Mouse (Mus musculus) lung, adult 18-20 months (tissue): ENCODE measurements at regions not wholly inside any gene's neighbourhood (a gene's known extent, or its start where the extent isn't known, plus 50 kb on each side); places are given as distances from the start of the nearest gene placed in this dataset.

Experiments used
- DNase-seq, 2 experiments: peaks; one replicate each; pipeline ENCODE4 v3.0.0; 2022; ENCODE audit warnings: mixed read lengths in 2 of 2

GRCm38 (mm10) chr14:58488803-58489202 lies 418.5 kb downstream of the Fgf9 start:
- DNase-seq = no peak

- no peak for DNase-seq
These were observed 417.5 kb downstream of the Fgf9 start for GRCm38 (mm10) chr14:58487836-58488235.

GRCm38 (mm10) chr14:58480454-58480853 lies 410.1 kb downstream of the Fgf9 start:
- peak; percentile 23 to 51 for DNase-seq

GRCm38 (mm10) chr14:58470678-58471077 lies 400.3 kb downstream of the Fgf9 start:
- no peak for DNase-seq

GRCm38 (mm10) chr14:58468451-58468850 lies 398.1 kb downstream of the Fgf9 start:
- DNase-seq = no peak

- DNase-seq = no peak
These were observed 397.5 kb downstream of the Fgf9 start for GRCm38 (mm10) chr14:58467856-58468255.

GRCm38 (mm10) chr14:58446776-58447354 lies 376.5 kb downstream of the Fgf9 start:
- DNase-seq = no peak

GRCm38 (mm10) chr14:58444496-58444895 lies 374.1 kb downstream of the Fgf9 start:
- no peak for DNase-seq

- DNase-seq = no peak
These were observed 372.2 kb downstream of the Fgf9 start for GRCm38 (mm10) chr14:58442501-58442900.

- DNase-seq = no peak
These were observed 369.6 kb downstream of the Fgf9 start for GRCm38 (mm10) chr14:58439963-58440362.

- DNase-seq = no peak
These were observed 365.7 kb downstream of the Fgf9 start for GRCm38 (mm10) chr14:58436096-58436495.

GRCm38 (mm10) chr14:58426472-58426871 lies 356.1 kb downstream of the Fgf9 start:
- DNase-seq = no peak

GRCm38 (mm10) chr14:58421904-58422303 lies 351.6 kb downstream of the Fgf9 start:
- DNase-seq = no peak

GRCm38 (mm10) chr14:58417545-58417944 lies 347.2 kb downstream of the Fgf9 start:
- DNase-seq = no peak

GRCm38 (mm10) chr14:58392055-58392726 lies 321.8 kb downstream of the Fgf9 start:
- no peak for DNase-seq

GRCm38 (mm10) chr14:58390741-58391140 lies 320.4 kb downstream of the Fgf9 start:
- DNase-seq = no peak

- no peak for DNase-seq
These were observed 317.1 kb downstream of the Fgf9 start for GRCm38 (mm10) chr14:58387348-58388000.

- no peak for DNase-seq
These were observed 304.7 kb downstream of the Fgf9 start for GRCm38 (mm10) chr14:58375056-58375455.

- no peak for DNase-seq
These were observed 286.5 kb downstream of the Fgf9 start for GRCm38 (mm10) chr14:58356824-58357223.

- peak; percentile 11 to 20 for DNase-seq
These were observed 282.6 kb downstream of the Fgf9 start for GRCm38 (mm10) chr14:58352986-58353385.

GRCm38 (mm10) chr14:58336148-58336547 lies 265.8 kb downstream of the Fgf9 start:
- DNase-seq = no peak

- DNase-seq = no peak
These were observed 252.8 kb downstream of the Fgf9 start for GRCm38 (mm10) chr14:58323164-58323563.

GRCm38 (mm10) chr14:58322461-58322860 lies 252.1 kb downstream of the Fgf9 start:
- no peak for DNase-seq

GRCm38 (mm10) chr14:58321875-58322274 lies 251.5 kb downstream of the Fgf9 start:
- DNase-seq = no peak
